Mouse (Mus musculus): ENCODE data around the gene Taf8.

DNA sequence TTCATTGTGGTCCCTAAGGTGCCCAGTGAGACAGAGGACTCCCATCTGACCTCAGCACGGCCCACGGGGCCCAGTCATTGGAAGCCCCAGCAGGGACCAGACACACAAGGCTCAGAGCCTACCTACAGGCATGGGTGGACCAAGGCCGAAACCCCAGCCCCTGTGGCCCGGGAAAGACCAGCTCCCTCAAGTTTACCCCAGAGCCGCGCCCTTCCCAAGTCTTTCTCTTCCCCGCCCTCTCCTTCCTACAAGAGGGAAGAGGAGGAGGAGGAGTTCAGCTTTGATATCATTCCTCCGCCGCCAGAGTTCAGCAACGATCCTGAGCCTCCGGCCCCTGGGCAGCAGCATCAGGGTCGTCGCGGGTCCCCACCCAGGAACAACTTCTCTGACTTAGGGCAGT is 34.0 kb downstream of the Taf8 start:
- TF ChIP-seq CTCF (IDR thresholded peaks at IDR 0.05; ENCODE audit: insufficient read depth, low read depth, low read length) (no peak), POLR2A (IDR thresholded peaks at IDR 0.05; ENCODE audit: insufficient read depth, low read depth, low read length) (no peak)

All from olfactory bulb, adult 2 months (tissue).